Mouse (Mus musculus) kidney, adult 2 months (tissue): ENCODE results near the gene 4921511C20Rik. TPM values are rescaled to one million over a fixed set of nuclear protein-coding genes. Genes with fewer than 3 reads are reported as not detected.

Experiments used
- DNase-seq: peaks from one replicate; pipeline ENCODE4 v3.0.0; 2021
- H3K27ac ChIP-seq: fragments of 200-500 bp; 2 replicates; pipeline ENCODE4 v1.5.1; 2012; ENCODE audit warnings: low read depth, low read length, control low read depth, inconsistent platforms; ENCODE audit not compliant: insufficient read depth
- H3K27me3 ChIP-seq: fragments of 200-500 bp; replicated peaks from 2 replicates; pipeline ENCODE4 v1.6.1; 2012; ENCODE audit warnings: mild to moderate bottlenecking, moderate library complexity, low read length, inconsistent platforms; ENCODE audit not compliant: control insufficient read depth, insufficient read depth
- H3K36me3 ChIP-seq: fragments of 200-500 bp; 2 replicates; pipeline ENCODE4 v1.6.1; 2012; ENCODE audit warnings: mild to moderate bottlenecking, moderate library complexity, low read length, inconsistent platforms; ENCODE audit not compliant: control insufficient read depth, insufficient read depth
- H3K4me1 ChIP-seq: fragments of 200-500 bp; 2 replicates; pipeline ENCODE4 v1.6.1; 2011; ENCODE audit warnings: low read length; ENCODE audit not compliant: control insufficient read depth, insufficient read depth
- H3K4me3 ChIP-seq: fragments of 200-500 bp; 2 replicates; pipeline ENCODE4 v1.5.1; 2011; ENCODE audit warnings: mild to moderate bottlenecking, low read depth, low read length, control low read depth; ENCODE audit not compliant: insufficient read depth
- CTCF ChIP-seq: fragments of 200-500 bp; conservative IDR thresholded peaks from 2 replicates; pipeline ENCODE4 v1.5.1; 2011; ENCODE audit warnings: low read depth, mild to moderate bottlenecking, control low read depth, low read length, moderate library complexity, mixed read lengths; ENCODE audit not compliant: insufficient read depth, insufficient read length
- POLR2A ChIP-seq: fragments of 200-500 bp; IDR thresholded peaks from one replicate; pipeline ENCODE4 v1.6.1; 2011; ENCODE audit warnings: low read depth, low read length, control low read depth
- WGBS: fragments of 180-500 bp; shearing (Covaris S2); methylation state at CpG from one replicate; pipeline ENCODE4 v1.1.7; 2018; 5-methylcytosine and 5-hydroxymethylcytosine counted together
- polyA plus RNA-seq: library from polyadenylated mRNA; depleted of rRNA; stranded (reverse); fragments of >200 nt; gene quantifications from 2 replicates; pipeline ENCODE4 v1.2.3, GENCODE M21; 2012; rRNA removed

Gene 4921511C20Rik
- polyA plus RNA-seq, result not detected in 2 replicates

- WGBS, result 79% methylated on average over 2 of the region's 2 CpGs
- DNase-seq, result no peak
- Histone ChIP-seq H3K4me1 (no peaks in the 10 kb centered on the region), H3K27ac (no peak within 1 kb of the TSS), H3K4me3 (no peak within 1 kb of the TSS), H3K27me3 (no peaks in the 10 kb centered on the region), H3K36me3 (no peaks in the 10 kb centered on the region)
- no peak for TF ChIP-seq POLR2A
- TF ChIP-seq CTCF, result no peak
Observed at GRCm38 (mm10) chrX:127393993-127394392, at the start of gene 4921511C20Rik. 4921511C20Rik (plus strand) TSS chrX:127394293.
